Mouse (Mus musculus): ENCODE data around the gene Rps6. TPM values are rescaled to one million over a fixed set of nuclear protein-coding genes. Genes with fewer than 3 reads are reported as not detected.

Rps6 gene
- polyA plus RNA-seq, 1 experiment, result 2,131 TPM

GRCm38 (mm10) chr4:86898791-86899474 lies 41.7 kb upstream of the Rps6 start:
- H3ac ChIP-seq (ENCODE audit: control insufficient read depth, insufficient read length), result no peak overlapping the region
- H3K79me2 ChIP-seq (ENCODE audit: control insufficient read depth, insufficient read depth), result no peaks in the 10 kb centered on the region
- TF ChIP-seq TCF3 (IDR thresholded peaks at IDR 0.05; ENCODE audit: insufficient read length, low read depth), result no peak
- TF ChIP-seq MYOG (IDR thresholded peaks at IDR 0.05; ENCODE audit: control insufficient read depth in 1 of 3, insufficient read depth in 1 of 3, insufficient read length in 2 of 3, low read depth in 2 of 3), result no peak
- TF ChIP-seq USF1 (IDR thresholded peaks at IDR 0.05; ENCODE audit: low read depth), result no peak
- no peak for TF ChIP-seq POLR2A (IDR thresholded peaks at IDR 0.05; ENCODE audit: insufficient read length, low read depth)
- TF ChIP-seq MYOD1 (IDR thresholded peaks at IDR 0.05; ENCODE audit: control insufficient read depth in 1 of 3, insufficient read length in 2 of 3, low read depth in 2 of 3), result no peak
- no peak for TF ChIP-seq CEBPB (IDR thresholded peaks at IDR 0.05; ENCODE audit: insufficient read depth, poor library complexity, severe bottlenecking)
- no peak for TF ChIP-seq MAX (IDR thresholded peaks at IDR 0.05; ENCODE audit: low read depth)
- H3K4me3 ChIP-seq, result no peak overlapping the region
- H3K27me3 ChIP-seq (ENCODE audit: control insufficient read depth, insufficient read depth, insufficient read length), result peaks cover 5% of the 10 kb centered on the region
- no peaks in the 10 kb centered on the region for H3K36me3 ChIP-seq (ENCODE audit: control insufficient read depth, insufficient read depth)
- H3K4me2 ChIP-seq (ENCODE audit: low read depth), result no peak overlapping the region

GRCm38 (mm10) chr4:86897411-86897810 lies 40.2 kb upstream of the Rps6 start:
- no peak overlapping the region for H3K4me3 ChIP-seq
- TF ChIP-seq MYOG (IDR thresholded peaks at IDR 0.05; ENCODE audit: control insufficient read depth in 1 of 3, insufficient read depth in 1 of 3, insufficient read length in 2 of 3, low read depth in 2 of 3) (no peak), POLR2AphosphoS2 (IDR thresholded peaks at IDR 0.05; ENCODE audit: insufficient read length, low read depth) (no peak), SRF (IDR thresholded peaks at IDR 0.05; ENCODE audit: control insufficient read depth, insufficient read length, low read depth) (no peak), E2F4 (IDR thresholded peaks at IDR 0.05; ENCODE audit: insufficient read depth) (no peak), POLR2A (IDR thresholded peaks at IDR 0.05; ENCODE audit: insufficient read length, low read depth) (no peak)
- no peaks in the 10 kb centered on the region for H3K79me2 ChIP-seq (ENCODE audit: control insufficient read depth, insufficient read depth)
- H3K27me3 ChIP-seq (ENCODE audit: control insufficient read depth, insufficient read depth, insufficient read length), result peaks cover 5% of the 10 kb centered on the region
- no peak overlapping the region for H3ac ChIP-seq (ENCODE audit: control insufficient read depth, insufficient read length)
- no peak overlapping the region for H3K4me2 ChIP-seq (ENCODE audit: low read depth)
- H3K36me3 ChIP-seq (ENCODE audit: control insufficient read depth, insufficient read depth), result no peaks in the 10 kb centered on the region

GRCm38 (mm10) chr4:86887879-86888278 lies 30.7 kb upstream of the Rps6 start:
- no peak for TF ChIP-seq MYOD1 (IDR thresholded peaks at IDR 0.05; ENCODE audit: control insufficient read depth in 1 of 3, insufficient read length in 2 of 3, low read depth in 2 of 3)
- TF ChIP-seq MYOG (IDR thresholded peaks at IDR 0.05; ENCODE audit: control insufficient read depth in 1 of 3, insufficient read depth in 1 of 3, insufficient read length in 2 of 3, low read depth in 2 of 3), result no peak
- no peak for TF ChIP-seq TCF3 (IDR thresholded peaks at IDR 0.05; ENCODE audit: insufficient read length, low read depth)
- TF ChIP-seq TCF12 (IDR thresholded peaks at IDR 0.05; ENCODE audit: insufficient read depth, poor library complexity, severe bottlenecking), result no peak
- TF ChIP-seq CEBPB (IDR thresholded peaks at IDR 0.05; ENCODE audit: insufficient read depth, poor library complexity, severe bottlenecking), result no peak
- TF ChIP-seq POLR2AphosphoS2 (IDR thresholded peaks at IDR 0.05; ENCODE audit: insufficient read length, low read depth), result no peak
- no peak for TF ChIP-seq USF1 (IDR thresholded peaks at IDR 0.05; ENCODE audit: low read depth)
- TF ChIP-seq MAX (IDR thresholded peaks at IDR 0.05; ENCODE audit: low read depth), result no peak
- no peak for TF ChIP-seq POLR2A (IDR thresholded peaks at IDR 0.05; ENCODE audit: insufficient read length, low read depth)
- TF ChIP-seq REST (IDR thresholded peaks at IDR 0.05; ENCODE audit: insufficient read depth, insufficient read length), result no peak
- TF ChIP-seq E2F4 (IDR thresholded peaks at IDR 0.05; ENCODE audit: insufficient read depth), result no peak
- TF ChIP-seq SRF (IDR thresholded peaks at IDR 0.05; ENCODE audit: control insufficient read depth, insufficient read length, low read depth), result no peak
- peaks cover 10% of the 10 kb centered on the region for H3K27me3 ChIP-seq (ENCODE audit: control insufficient read depth, insufficient read depth, insufficient read length)
- no peaks in the 10 kb centered on the region for H3K79me2 ChIP-seq (ENCODE audit: control insufficient read depth, insufficient read depth)
- no peak overlapping the region for H3K4me2 ChIP-seq (ENCODE audit: low read depth)
- no peak overlapping the region for H3K4me3 ChIP-seq
- H3ac ChIP-seq (ENCODE audit: control insufficient read depth, insufficient read length), result no peak overlapping the region
- H3K36me3 ChIP-seq (ENCODE audit: control insufficient read depth, insufficient read depth), result no peaks in the 10 kb centered on the region

GRCm38 (mm10) chr4:86886160-86886878 lies 29.1 kb upstream of the Rps6 start:
- no peak overlapping the region for H3ac ChIP-seq (ENCODE audit: control insufficient read depth, insufficient read length)
- H3K36me3 ChIP-seq (ENCODE audit: control insufficient read depth, insufficient read depth), result no peaks in the 10 kb centered on the region
- peaks cover 10% of the 10 kb centered on the region for H3K27me3 ChIP-seq (ENCODE audit: control insufficient read depth, insufficient read depth, insufficient read length)
- no peaks in the 10 kb centered on the region for H3K79me2 ChIP-seq (ENCODE audit: control insufficient read depth, insufficient read depth)
- no peak for TF ChIP-seq MYOG (IDR thresholded peaks at IDR 0.05; ENCODE audit: control insufficient read depth in 1 of 3, insufficient read depth in 1 of 3, insufficient read length in 2 of 3, low read depth in 2 of 3)
- no peak for TF ChIP-seq REST (IDR thresholded peaks at IDR 0.05; ENCODE audit: insufficient read depth, insufficient read length)
- TF ChIP-seq POLR2AphosphoS2 (IDR thresholded peaks at IDR 0.05; ENCODE audit: insufficient read length, low read depth), result no peak
- TF ChIP-seq SRF (IDR thresholded peaks at IDR 0.05; ENCODE audit: control insufficient read depth, insufficient read length, low read depth), result no peak
- TF ChIP-seq E2F4 (IDR thresholded peaks at IDR 0.05; ENCODE audit: insufficient read depth), result no peak
- TF ChIP-seq TCF3 (IDR thresholded peaks at IDR 0.05; ENCODE audit: insufficient read length, low read depth), result no peak
- TF ChIP-seq MYOD1 (IDR thresholded peaks at IDR 0.05; ENCODE audit: control insufficient read depth in 1 of 3, insufficient read length in 2 of 3, low read depth in 2 of 3), result no peak
- TF ChIP-seq USF1 (IDR thresholded peaks at IDR 0.05; ENCODE audit: low read depth), result no peak
- no peak for TF ChIP-seq TCF12 (IDR thresholded peaks at IDR 0.05; ENCODE audit: insufficient read depth, poor library complexity, severe bottlenecking)
- no peak overlapping the region for H3K4me3 ChIP-seq
- peak overlapping the region; percentile 19 for H3K4me2 ChIP-seq (ENCODE audit: low read depth)
